Mouse (Mus musculus) bone marrow macrophage, adult 2 months (primary cell): Measurements from ENCODE around the gene Yrdc.

Experiments used
- CTCF ChIP-seq: IDR thresholded peaks from 2 replicates; pipeline ENCODE4 v1.5.1; 2012; ENCODE audit warnings: low read depth, mild to moderate bottlenecking, low read length, moderate library complexity
- POLR2A ChIP-seq: IDR thresholded peaks from 2 replicates; pipeline ENCODE4 v1.6.1; 2012; ENCODE audit warnings: mild to moderate bottlenecking, low read depth, low read length, borderline replicate concordance

DNA sequence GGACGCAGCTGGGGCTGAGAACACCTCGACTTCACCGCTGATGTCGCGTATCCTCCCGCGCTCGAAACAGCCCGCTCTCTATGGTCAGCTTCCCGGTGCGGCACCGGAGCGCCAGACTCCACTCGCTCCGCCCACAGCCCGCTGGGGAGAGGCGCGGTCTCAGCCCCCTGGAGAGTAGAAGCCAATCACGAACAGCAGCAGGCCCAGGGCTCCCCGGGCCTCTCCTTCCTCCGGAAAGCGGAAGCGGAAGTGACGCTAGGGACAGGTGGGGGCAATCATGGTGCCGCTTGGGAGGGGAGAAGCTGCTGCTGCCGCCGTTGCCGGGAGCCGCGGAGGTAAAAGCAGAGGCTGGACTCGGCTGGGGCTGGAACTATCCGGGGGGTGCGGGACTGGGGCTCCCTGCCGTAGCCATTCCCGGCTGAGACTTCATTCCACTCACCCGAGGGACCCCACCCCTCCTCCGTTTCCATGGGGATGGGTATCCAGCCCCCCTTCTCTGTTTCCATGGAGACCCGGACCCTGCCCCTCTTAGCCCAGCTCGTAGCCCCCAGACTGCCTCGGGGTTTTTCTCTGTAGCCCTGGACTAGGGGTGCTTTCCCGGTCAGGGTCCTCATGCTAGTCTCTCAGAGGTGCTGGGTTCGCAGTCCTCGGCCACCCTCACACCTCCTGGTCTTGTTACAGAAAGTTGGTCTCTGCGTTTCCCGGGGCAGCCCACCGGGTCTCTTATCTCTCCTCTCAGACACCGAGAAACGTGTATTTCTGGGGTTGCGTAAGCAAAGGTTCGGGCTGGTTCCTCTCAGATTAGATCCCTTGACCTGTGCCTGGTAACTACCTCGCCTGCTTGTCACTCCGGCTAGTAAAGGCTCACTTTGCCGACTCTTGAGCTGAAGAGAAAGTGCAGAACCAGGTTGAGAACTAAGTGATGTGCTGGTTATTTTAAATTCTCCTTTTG, 47.9 kb upstream of the Yrdc start:
- no peak; the same call in 1 of the 2 replicates for TF ChIP-seq POLR2A
- no peak for TF ChIP-seq CTCF
